ENCODE assay signal across 9 mouse cellular contexts in the genomic region with DNA sequence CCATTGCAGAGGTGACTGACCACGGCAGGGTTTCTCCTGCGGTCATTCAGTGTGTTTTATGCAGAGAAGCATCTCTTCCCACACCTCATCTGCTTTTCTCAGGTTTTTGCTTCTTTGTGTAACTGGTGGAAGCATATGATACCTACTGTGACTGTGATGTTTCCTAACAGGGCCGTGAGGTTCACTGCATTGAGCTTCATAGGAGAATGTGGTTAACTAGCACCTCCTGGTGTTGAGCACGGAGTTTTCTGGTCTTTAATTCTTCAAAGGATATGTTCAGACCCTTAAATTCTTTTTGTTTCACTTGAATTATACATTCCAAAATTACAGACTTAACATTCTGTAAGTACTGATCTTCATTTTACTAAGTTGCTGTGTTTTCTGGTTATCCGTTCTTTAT. TPM values are rescaled to one million over a fixed set of nuclear protein-coding genes. Genes with fewer than 3 reads are reported as not detected.
A peak's percentile ranks its signal among the peaks of the same experiment; 100 is the strongest.
DNase-seq lines count a peak whose midpoint lies in the region; ATAC-seq lines count a peak whose summit lies in the region.
"Had no signal": no experiment of that assay in that cellular context is flagged by ENCODE, and none has a peak within 500 bp of the region (broad histone marks: within the 10 kb centered on the region; RNA-seq: fewer than 3 reads in every experiment).

No protein-coding gene starts in this region.

- H3K4me3 ChIP-seq in hindbrain, embryonic 15.5 days: no peak overlapping the region
- no peak overlapping the region for H3K4me3 ChIP-seq in hindbrain, embryonic 13.5 days
- no peak overlapping the region for H3K4me3 ChIP-seq in neural tube, embryonic 13.5 days
- H3K4me3 ChIP-seq in neural tube, embryonic 15.5 days (replicated peaks): no peak overlapping the region

- H3K4me1 ChIP-seq in hindbrain, embryonic 15.5 days (replicated peaks): peaks cover 23% of the 10 kb centered on the region
- H3K4me1 ChIP-seq in hindbrain, embryonic 13.5 days (replicated peaks): peaks cover 23% of the 10 kb centered on the region
- peaks cover 28% of the 10 kb centered on the region for H3K4me1 ChIP-seq in neural tube, embryonic 13.5 days (replicated peaks)
- H3K4me1 ChIP-seq in neural tube, embryonic 15.5 days: peaks cover 23% of the 10 kb centered on the region

- no peaks in the 10 kb centered on the region for H3K27me3 ChIP-seq in hindbrain, embryonic 15.5 days
- no peaks in the 10 kb centered on the region for H3K27me3 ChIP-seq in hindbrain, embryonic 13.5 days
- no peaks in the 10 kb centered on the region for H3K27me3 ChIP-seq in neural tube, embryonic 13.5 days
- H3K27me3 ChIP-seq in neural tube, embryonic 15.5 days (replicated peaks): no peaks in the 10 kb centered on the region
- H3K27me3 ChIP-seq: embryonic facial prominence, embryonic 15.5 days had no signal

- no peak for ATAC-seq in hindbrain, embryonic 15.5 days (ENCODE audit: low FRiP score, low read depth)
- ATAC-seq in hindbrain, embryonic 13.5 days (ENCODE audit: low FRiP score): no peak
- ATAC-seq in neural tube, embryonic 13.5 days (ENCODE audit: low read depth): no peak
- no peak for ATAC-seq in neural tube, embryonic 15.5 days (ENCODE audit: low FRiP score)

- DNase-seq in c-Kit-positive CD71-positive TER-119-negative erythroid progenitor cells, embryonic 14.5 days (ENCODE audit: low read depth): peak; percentile 14
- DNase-seq in thymus, postnatal 14 days: peak; percentile 48
- DNase-seq in kidney, postnatal 10 days: no peak
- no peak for DNase-seq in frontal cortex, adult 2 months (ENCODE audit: extremely low spot score in 1 of 2, low spot score in 1 of 2)

- WGBS in hindbrain, embryonic 15.5 days: 77% methylated on average over 5 of the region's 5 CpGs
- WGBS in hindbrain, embryonic 13.5 days: 82% methylated on average over 5 of the region's 5 CpGs
- WGBS in neural tube, embryonic 13.5 days: 81% methylated on average over 5 of the region's 5 CpGs
- 74% methylated on average over 5 of the region's 5 CpGs for WGBS in neural tube, embryonic 15.5 days

- no peak overlapping the region for H3K9ac ChIP-seq in hindbrain, embryonic 15.5 days
- no peak overlapping the region for H3K9ac ChIP-seq in hindbrain, embryonic 13.5 days
- H3K9ac ChIP-seq in neural tube, embryonic 13.5 days: no peak overlapping the region
- H3K9ac ChIP-seq in neural tube, embryonic 15.5 days (replicated peaks): no peak overlapping the region
- H3K9ac ChIP-seq: embryonic facial prominence, embryonic 15.5 days had no signal

- no peak overlapping the region for H3K27ac ChIP-seq in hindbrain, embryonic 15.5 days (replicated peaks)
- no peak overlapping the region for H3K27ac ChIP-seq in hindbrain, embryonic 13.5 days
- H3K27ac ChIP-seq in neural tube, embryonic 13.5 days (replicated peaks): no peak overlapping the region
- no peak overlapping the region for H3K27ac ChIP-seq in neural tube, embryonic 15.5 days (replicated peaks)
- H3K27ac ChIP-seq: embryonic facial prominence, embryonic 15.5 days had no signal

- H3K9me3 ChIP-seq in hindbrain, embryonic 15.5 days: no peaks in the 10 kb centered on the region
- no peaks in the 10 kb centered on the region for H3K9me3 ChIP-seq in hindbrain, embryonic 13.5 days
- no peaks in the 10 kb centered on the region for H3K9me3 ChIP-seq in neural tube, embryonic 13.5 days
- no peaks in the 10 kb centered on the region for H3K9me3 ChIP-seq in neural tube, embryonic 15.5 days (replicated peaks)
- H3K9me3 ChIP-seq: embryonic facial prominence, embryonic 15.5 days had no signal

- H3K4me2 ChIP-seq in hindbrain, embryonic 15.5 days: 0 out of 2 replicates have a peak overlapping the region, but pooled peaks have one; percentile 17
- no peak overlapping the region for H3K4me2 ChIP-seq in hindbrain, embryonic 13.5 days
- H3K4me2 ChIP-seq in neural tube, embryonic 13.5 days: peak overlapping the region; percentile 85; the same call in 1 of the 2 replicates
- H3K4me2 ChIP-seq in neural tube, embryonic 15.5 days: no peak overlapping the region

- H3K36me3 ChIP-seq in hindbrain, embryonic 15.5 days: no peaks in the 10 kb centered on the region
- no peaks in the 10 kb centered on the region for H3K36me3 ChIP-seq in hindbrain, embryonic 13.5 days
- H3K36me3 ChIP-seq in neural tube, embryonic 13.5 days: no peaks in the 10 kb centered on the region
- no peaks in the 10 kb centered on the region for H3K36me3 ChIP-seq in neural tube, embryonic 15.5 days

RNA-seq across cellular contexts. Expression of a gene that starts 1.9 kb away (rescaled TPM):
- 2.6 and 3.5 TPM in 2 replicates for polyA plus RNA-seq in hindbrain, embryonic 15.5 days (2015; fragmentation: Nextera tagmentation; extraction: Ambion mirVana)
- polyA plus RNA-seq in hindbrain, embryonic 13.5 days (2015; fragmentation: Nextera tagmentation; extraction: Ambion mirVana): 3.1 and 3.7 TPM in 2 replicates
- polyA plus RNA-seq in neural tube, embryonic 13.5 days (2015; fragmentation: Nextera tagmentation; extraction: Ambion mirVana): 2.6 and 4.0 TPM in 2 replicates
- 4.2 and 4.5 TPM in 2 replicates for polyA plus RNA-seq in neural tube, embryonic 15.5 days (2015; fragmentation: Nextera tagmentation; extraction: Ambion mirVana)
- polyA plus RNA-seq in frontal cortex, adult 2 months (2012; rRNA removed): 0.25 and 0.78 TPM in 2 replicates

RNA-seq across cellular contexts. Expression of a gene that starts 2.4 kb away (rescaled TPM):
- 134 and 144 TPM in 2 replicates for polyA plus RNA-seq in hindbrain, embryonic 15.5 days (2015; fragmentation: Nextera tagmentation; extraction: Ambion mirVana)
- polyA plus RNA-seq in hindbrain, embryonic 13.5 days (2015; fragmentation: Nextera tagmentation; extraction: Ambion mirVana): 118 and 127 TPM in 2 replicates
- polyA plus RNA-seq in neural tube, embryonic 13.5 days (2015; fragmentation: Nextera tagmentation; extraction: Ambion mirVana): 120 and 125 TPM in 2 replicates
- 127 and 143 TPM in 2 replicates for polyA plus RNA-seq in neural tube, embryonic 15.5 days (2015; fragmentation: Nextera tagmentation; extraction: Ambion mirVana)
- polyA plus RNA-seq in frontal cortex, adult 2 months (2012; rRNA removed): 80.5 and 81.2 TPM in 2 replicates

Comparison
In these comparisons a context has a peak if more than half of its experiments do, and no peak if none do; other contexts are left out.
1. H3K4me2 ChIP-seq: peak in hindbrain, embryonic 15.5 days (single experiment) and neural tube, embryonic 13.5 days (single experiment); none in hindbrain, embryonic 13.5 days (single experiment) and neural tube, embryonic 15.5 days (single experiment).
2. DNase-seq: peak in c-Kit-positive CD71-positive TER-119-negative erythroid progenitor cells, embryonic 14.5 days (single experiment) and thymus, postnatal 14 days (single experiment); none in kidney, postnatal 10 days (single experiment) and frontal cortex, adult 2 months (0 of 2).